Mouse (Mus musculus): ENCODE results near the gene Dpyd.

- no peak for TF ChIP-seq EP300 (IDR thresholded peaks at IDR 0.05; ENCODE audit: low read depth)
- TF ChIP-seq CTCF (IDR thresholded peaks at IDR 0.05; ENCODE audit: low read depth): no peak
Observed at GRCm38 (mm10) chr3:118646024-118646570, 84.2 kb downstream of the Dpyd start.
